Mouse (Mus musculus): ENCODE data around the gene Gmnn. TPM values are rescaled to one million over a fixed set of nuclear protein-coding genes. Genes with fewer than 3 reads are reported as not detected.
A peak's percentile ranks its signal among the peaks of the same experiment; 100 is the strongest.
"Not testable (repeated sequence)": the region's sequence is repeated elsewhere in the genome, so short reads cannot be mapped to it uniquely, and the experiment has no call there.

Gene Gmnn
- total RNA-seq, 2 experiments from 2014 or later, result 2.6 TPM

GRCm38 (mm10) chr13:24791349-24791748 lies 29.6 kb upstream of the Gmnn start:
- DNase-seq (ENCODE audit: extremely low spot score in 1 of 2, low spot score in 2 of 2), result no peak
- intact Hi-C loops (cut with DNase I), result no loop called here
- TF ChIP-seq CTCF (IDR thresholded peaks at IDR 0.05), result no peak
- Histone ChIP-seq H3K27ac (no peak overlapping the region), H3K4me3 (no peak overlapping the region)

- no peak overlapping the region for H3K27ac ChIP-seq
- intact Hi-C loops (cut with DNase I), result no loop called here
- DNase-seq (ENCODE audit: extremely low spot score in 1 of 2, low spot score in 2 of 2), result peak in 1 of 2 experiments; percentile 2
These were observed 25.8 kb upstream of the Gmnn start for GRCm38 (mm10) chr13:24787477-24787876.

GRCm38 (mm10) chr13:24786014-24786490 lies 24.3 kb upstream of the Gmnn start:
- Histone ChIP-seq H3K4me3 (no peak overlapping the region), H3K27ac (no peak overlapping the region; the same call in 1 of the 2 replicates)
- intact Hi-C loops (cut with DNase I), result no loop called here
- TF ChIP-seq CTCF (IDR thresholded peaks at IDR 0.05), result no peak
- peak; percentile 20 to 29 for DNase-seq (ENCODE audit: extremely low spot score in 1 of 2, low spot score in 2 of 2)

More at GRCm38 (mm10) chr13:24787477-24787876, 25.8 kb upstream of the Gmnn start:
- no peak for TF ChIP-seq CTCF (IDR thresholded peaks at IDR 0.05)
- no peak overlapping the region for H3K4me3 ChIP-seq

- intact Hi-C loops (cut with DNase I), result no loop called here
- no peak for TF ChIP-seq CTCF (IDR thresholded peaks at IDR 0.05)
- Histone ChIP-seq H3K4me3 (no peak overlapping the region), H3K27ac (no peak overlapping the region)
- DNase-seq (ENCODE audit: extremely low spot score in 1 of 2, low spot score in 2 of 2), result peak in 1 of 2 experiments; percentile 6
These were observed 20.2 kb upstream of the Gmnn start for GRCm38 (mm10) chr13:24781916-24782315.

- no peak for TF ChIP-seq CTCF (IDR thresholded peaks at IDR 0.05)
- peak in 1 of 2 experiments; percentile 2 for DNase-seq (ENCODE audit: extremely low spot score in 1 of 2, low spot score in 2 of 2)
- no peak overlapping the region for H3K27ac ChIP-seq
- intact Hi-C loops (cut with DNase I), result loop anchor here (5.0 kb wide), 1 partner anchor 297 kb away; no protein-coding TSS in a partner anchor
- no peak overlapping the region for H3K4me3 ChIP-seq
These were observed 17.1 kb upstream of the Gmnn start for GRCm38 (mm10) chr13:24778706-24779380.

GRCm38 (mm10) chr13:24778026-24778425 lies 16.3 kb upstream of the Gmnn start:
- TF ChIP-seq CTCF (IDR thresholded peaks at IDR 0.05), result no peak
- H3K4me3 ChIP-seq, result no peak overlapping the region
- intact Hi-C loops (cut with DNase I), result loop anchor here (5.0 kb wide), 1 partner anchor 296 kb away; no protein-coding TSS in a partner anchor
- H3K27ac ChIP-seq, result no peak overlapping the region
- peak in 1 of 2 experiments; percentile 1 for DNase-seq (ENCODE audit: extremely low spot score in 1 of 2, low spot score in 2 of 2)

- intact Hi-C loops (cut with DNase I), result loop anchor here (5.0 kb wide), 1 partner anchor 294 kb away; no protein-coding TSS in a partner anchor
- peak; percentile 78 for TF ChIP-seq CTCF (IDR thresholded peaks at IDR 0.05)
- no peak overlapping the region for H3K27ac ChIP-seq
- DNase-seq (ENCODE audit: extremely low spot score in 1 of 2, low spot score in 2 of 2), result peak; percentile 22 to 26
- H3K4me3 ChIP-seq, result no peak overlapping the region
These were observed 14.6 kb upstream of the Gmnn start for GRCm38 (mm10) chr13:24776146-24776844.

GRCm38 (mm10) chr13:24771482-24771881 lies 9.8 kb upstream of the Gmnn start:
- DNase-seq (ENCODE audit: extremely low spot score in 1 of 2, low spot score in 2 of 2); H3K27ac ChIP-seq; H3K4me3 ChIP-seq; intact Hi-C loops (cut with DNase I): not testable (repeated sequence)

- DNase-seq (ENCODE audit: extremely low spot score in 1 of 2, low spot score in 2 of 2); H3K27ac ChIP-seq; H3K4me3 ChIP-seq; intact Hi-C loops (cut with DNase I): not testable (repeated sequence)
These were observed 6.1 kb upstream of the Gmnn start for GRCm38 (mm10) chr13:24767809-24768208.

GRCm38 (mm10) chr13:24762254-24762653 lies 531 bp upstream of the Gmnn start:
- DNase-seq (ENCODE audit: extremely low spot score in 1 of 2, low spot score in 2 of 2), result no peak
- Histone ChIP-seq H3K27ac (0 out of 2 replicates have a peak overlapping the region, but pooled peaks have one; percentile 64), H3K4me3 (peak overlapping the region; percentile 89)
- TF ChIP-seq CTCF (IDR thresholded peaks at IDR 0.05), result no peak
- intact Hi-C loops (cut with DNase I), result no loop called here

GRCm38 (mm10) chr13:24761083-24761402 lies 680 bp downstream of the Gmnn start:
- Histone ChIP-seq H3K27ac (no peak overlapping the region), H3K4me3 (peak overlapping the region; percentile 89)
- no peak for DNase-seq (ENCODE audit: extremely low spot score in 1 of 2, low spot score in 2 of 2)
- intact Hi-C loops (cut with DNase I), result no loop called here
- no peak for TF ChIP-seq CTCF (IDR thresholded peaks at IDR 0.05)

- Histone ChIP-seq H3K4me3 (no peak overlapping the region), H3K27ac (no peak overlapping the region)
- TF ChIP-seq CTCF (IDR thresholded peaks at IDR 0.05), result no peak
- DNase-seq (ENCODE audit: extremely low spot score in 1 of 2, low spot score in 2 of 2), result no peak
- intact Hi-C loops (cut with DNase I), result no loop called here
These were observed 1.3 kb downstream of the Gmnn start for GRCm38 (mm10) chr13:24760351-24760870.
